Mouse (Mus musculus): ENCODE data around the gene Tefm.
"Not testable (repeated sequence)": the region's sequence is repeated elsewhere in the genome, so short reads cannot be mapped to it uniquely, and the experiment has no call there.

The Tefm gene

DNA sequence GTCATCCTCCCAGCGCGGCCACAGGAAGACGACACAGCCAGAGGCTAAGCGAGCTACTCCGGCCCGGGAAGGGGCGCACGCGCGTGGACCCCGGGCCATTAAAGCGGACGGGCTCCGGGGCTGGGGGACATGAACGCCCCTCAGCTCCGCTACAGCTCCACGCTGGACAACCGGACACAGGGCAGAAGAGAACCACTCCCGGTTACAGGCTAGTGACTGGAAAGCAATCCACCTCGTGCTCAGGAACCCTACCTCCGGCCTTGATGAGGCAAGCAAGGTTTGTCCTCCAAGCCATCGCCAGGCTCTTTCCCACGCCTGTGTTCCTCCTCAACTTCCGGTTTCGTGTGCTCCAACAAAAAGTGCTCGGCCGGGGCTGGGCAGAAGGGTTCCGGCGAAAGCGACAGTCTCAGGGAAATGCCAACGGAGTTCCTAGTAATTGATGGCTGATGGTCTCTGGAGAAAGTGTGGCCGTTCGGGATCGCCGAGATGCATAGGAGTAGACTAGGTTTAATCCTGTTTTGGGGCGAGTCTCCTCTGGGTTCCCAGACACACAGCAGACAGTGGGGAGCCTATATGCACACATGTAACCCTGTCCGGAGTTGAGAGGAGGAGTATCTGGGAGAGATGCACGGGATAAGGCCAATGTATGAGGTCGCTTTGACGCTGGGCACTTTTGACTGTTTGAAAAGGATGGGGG is at the start of gene Tefm:
Gene Tefm (minus strand): TSS at position 351 of the 697 bp plus-strand sequence.
- DNase-seq (ENCODE audit: low read depth in 1 of 2, low spot score in 2 of 2) = peak; percentile 75

DNA sequence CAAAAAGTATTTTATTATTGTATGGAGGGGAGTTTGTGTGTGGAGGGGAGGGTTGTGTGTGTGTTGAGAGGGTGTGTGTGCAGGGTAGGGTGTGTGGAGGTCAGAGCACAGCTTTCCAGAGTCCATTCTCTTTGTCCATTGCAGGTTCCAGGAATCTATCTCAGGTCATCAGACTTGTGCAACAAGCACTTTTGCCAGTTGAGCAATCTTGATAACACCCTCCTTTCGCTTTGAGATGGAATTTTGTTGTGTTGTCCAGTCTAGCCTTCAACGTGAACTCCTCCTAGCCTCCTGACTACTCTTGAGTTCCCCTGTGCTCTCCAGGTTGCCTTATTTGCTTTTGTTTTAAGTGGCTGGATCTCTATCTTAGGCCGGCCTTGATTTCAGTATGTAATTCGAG is 48.3 kb upstream of the Tefm start:
- no peak for DNase-seq (ENCODE audit: low read depth in 1 of 2, low spot score in 2 of 2)

DNA sequence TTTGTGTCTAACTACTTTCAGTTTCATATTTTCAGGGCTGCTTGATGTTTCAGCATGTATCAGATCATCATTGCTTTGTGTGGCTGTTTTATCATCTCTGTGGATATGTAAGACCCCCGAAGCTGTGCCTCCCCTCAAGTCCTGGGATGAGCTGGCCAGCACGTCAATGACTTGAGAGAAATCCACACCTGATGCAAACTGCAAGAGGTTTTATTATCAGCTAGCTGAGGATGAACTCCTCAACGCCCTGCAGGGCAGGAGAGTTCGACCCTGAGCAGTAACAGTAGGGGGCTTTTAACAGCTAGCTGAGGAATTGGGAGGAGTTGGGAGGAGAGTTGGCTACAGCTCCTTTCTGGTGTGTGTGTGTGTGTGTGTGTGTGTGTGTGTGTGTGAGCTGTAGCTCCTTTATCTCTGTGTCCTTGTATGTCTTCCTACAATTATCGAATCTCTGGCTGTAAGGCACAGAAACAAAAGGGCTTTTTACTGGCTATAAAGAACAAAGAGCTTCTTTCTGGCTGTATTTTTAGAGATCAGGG is 43.5 kb upstream of the Tefm start:
- not testable (repeated sequence) for DNase-seq (ENCODE audit: low read depth in 1 of 2, low spot score in 2 of 2)

DNA sequence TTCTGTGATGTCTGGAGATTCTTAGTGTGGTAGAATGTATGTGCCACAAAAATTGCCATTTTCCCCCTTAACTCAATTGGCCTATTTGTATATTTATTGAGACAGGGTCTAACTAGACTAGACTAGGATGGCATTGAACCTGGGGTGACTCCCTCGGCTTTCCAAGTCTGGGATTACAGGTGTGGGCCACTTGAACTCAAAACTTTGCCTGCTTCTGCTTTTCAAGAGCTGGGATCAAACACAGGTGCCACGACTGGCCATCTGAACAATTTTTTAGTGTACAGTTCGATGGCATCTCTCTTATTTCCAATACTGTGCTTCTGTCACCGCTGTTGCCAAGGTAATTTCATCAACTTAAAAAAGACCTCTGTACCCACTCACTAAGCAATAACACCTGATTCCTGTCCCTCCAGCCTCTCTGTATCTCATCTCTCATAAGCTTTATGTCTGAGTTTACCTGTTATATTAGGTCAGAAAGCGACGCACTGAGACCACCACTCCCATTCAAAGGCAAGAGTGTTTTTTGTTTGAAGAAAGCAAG is 42.6 kb upstream of the Tefm start:
- no peak for DNase-seq (ENCODE audit: low read depth in 1 of 2, low spot score in 2 of 2)

DNA sequence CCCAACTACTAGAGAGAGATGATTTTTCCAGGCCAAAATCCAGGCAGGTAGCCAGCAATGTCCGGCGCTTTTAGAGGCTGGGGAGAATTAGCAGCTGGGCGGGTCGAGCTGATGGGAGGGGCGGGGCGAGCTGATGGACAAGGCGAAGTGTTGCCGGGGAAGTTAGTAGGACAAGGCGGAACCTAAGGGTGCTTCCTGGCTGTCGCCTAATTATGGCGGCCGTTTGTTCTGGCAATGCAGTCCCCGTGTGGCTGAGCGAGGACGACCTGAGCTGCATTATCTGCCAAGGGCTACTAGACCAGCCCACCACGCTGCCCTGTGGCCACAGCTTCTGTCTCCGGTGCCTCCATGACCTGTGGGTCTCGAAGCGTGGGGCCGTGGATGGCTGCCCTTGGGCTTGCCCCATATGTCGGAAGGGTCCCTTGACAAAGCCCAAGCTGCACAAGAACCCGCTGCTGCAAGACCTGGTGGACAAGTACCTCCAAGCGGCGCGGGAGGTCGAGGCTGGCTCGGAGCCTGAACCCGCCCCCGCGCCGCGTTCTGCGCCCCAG is 41.8 kb upstream of the Tefm start, which contains the start of gene Rnf135:
Gene Rnf135 (plus strand): TSS at position 147 of the 551 bp plus-strand sequence.
- DNase-seq (ENCODE audit: low read depth in 1 of 2, low spot score in 2 of 2) = peak; percentile 65 to 78

DNA sequence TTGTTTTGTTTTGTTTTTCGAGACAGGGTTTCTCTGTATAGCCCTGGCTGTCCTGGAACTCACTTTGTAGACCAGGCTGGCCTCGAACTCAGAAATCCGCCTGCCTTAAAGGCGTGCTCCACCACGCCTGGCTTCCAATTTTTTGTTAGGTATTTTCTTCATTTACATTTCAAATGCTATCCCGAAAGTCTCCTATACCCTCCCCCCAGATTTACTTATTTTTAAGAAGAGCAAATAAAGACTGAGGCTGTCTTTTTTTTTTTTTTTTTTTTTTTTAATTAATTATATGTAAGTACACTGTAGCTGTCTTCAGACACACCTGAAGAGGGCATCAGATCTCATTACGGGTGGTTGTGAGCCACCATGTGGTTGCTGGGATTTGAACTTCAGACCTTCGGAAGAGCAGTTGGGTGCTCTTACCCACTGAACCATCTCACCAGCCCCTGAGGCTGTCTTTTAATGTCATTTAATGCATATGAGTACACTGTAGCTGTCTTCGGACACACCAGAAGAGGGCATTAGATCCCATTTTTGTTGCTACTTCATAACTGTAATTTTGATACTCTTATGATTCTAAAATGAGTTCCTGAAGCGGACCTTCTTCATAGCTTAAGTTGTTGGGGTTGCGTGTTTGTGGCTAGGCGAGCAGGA is 41.2 kb upstream of the Tefm start:
- not testable (repeated sequence) for DNase-seq (ENCODE audit: low read depth in 1 of 2, low spot score in 2 of 2)

DNA sequence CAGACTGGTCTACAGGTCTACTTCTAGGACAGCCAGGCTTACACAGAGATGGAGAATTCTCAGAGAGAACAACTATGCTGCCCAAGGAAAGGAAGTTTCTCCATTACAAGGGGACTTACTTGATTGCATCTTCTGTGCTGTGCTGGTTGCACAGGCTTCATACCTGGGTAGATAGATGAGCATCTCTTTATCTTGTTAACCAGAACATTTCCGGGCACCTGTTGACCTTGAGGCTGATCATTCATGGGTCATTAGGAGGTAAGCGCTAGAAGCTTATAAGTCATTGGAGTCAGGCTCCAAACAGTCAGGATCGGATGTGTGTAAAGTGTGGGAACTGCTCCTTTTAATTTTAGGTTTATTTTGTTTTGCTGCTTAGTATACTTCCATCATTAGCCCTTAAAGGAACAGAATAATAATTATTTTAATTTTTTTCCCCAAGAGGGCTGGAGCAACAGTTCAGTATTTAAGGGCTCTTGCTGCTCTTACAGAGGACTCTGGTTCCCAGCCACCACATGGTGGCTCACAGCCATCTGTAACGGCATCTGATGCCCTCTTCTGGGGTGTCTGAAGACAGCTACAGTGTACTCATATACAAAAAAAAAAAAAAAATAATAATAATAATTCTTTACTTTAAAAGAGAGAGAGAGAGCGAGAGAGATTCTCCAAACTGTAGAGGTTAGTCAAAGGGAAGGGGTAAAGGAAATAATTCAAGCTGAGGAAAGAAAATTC is 39.2 kb upstream of the Tefm start:
- no peak for DNase-seq (ENCODE audit: low read depth in 1 of 2, low spot score in 2 of 2)

DNA sequence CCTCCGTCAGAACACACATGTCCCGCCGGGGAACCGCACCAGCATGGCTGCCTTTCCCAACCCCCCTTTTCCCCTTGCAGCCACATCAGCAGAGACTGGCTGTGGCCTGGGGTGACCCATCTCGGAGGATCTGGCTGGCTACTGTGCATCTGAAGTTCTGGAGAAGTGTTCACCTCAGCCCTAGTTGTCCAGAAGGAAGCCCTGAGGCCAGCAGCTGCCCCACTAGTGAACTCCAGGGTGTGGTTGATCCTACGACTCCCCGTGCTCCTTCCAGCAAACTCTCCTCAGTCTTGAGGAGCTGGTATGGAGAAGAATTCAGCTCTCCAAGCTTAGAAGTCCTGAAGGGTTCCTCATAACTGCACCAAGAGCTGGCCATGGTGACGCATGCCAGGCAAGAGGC is 36.3 kb upstream of the Tefm start:
- DNase-seq (ENCODE audit: low read depth in 1 of 2, low spot score in 2 of 2) = no peak

DNA sequence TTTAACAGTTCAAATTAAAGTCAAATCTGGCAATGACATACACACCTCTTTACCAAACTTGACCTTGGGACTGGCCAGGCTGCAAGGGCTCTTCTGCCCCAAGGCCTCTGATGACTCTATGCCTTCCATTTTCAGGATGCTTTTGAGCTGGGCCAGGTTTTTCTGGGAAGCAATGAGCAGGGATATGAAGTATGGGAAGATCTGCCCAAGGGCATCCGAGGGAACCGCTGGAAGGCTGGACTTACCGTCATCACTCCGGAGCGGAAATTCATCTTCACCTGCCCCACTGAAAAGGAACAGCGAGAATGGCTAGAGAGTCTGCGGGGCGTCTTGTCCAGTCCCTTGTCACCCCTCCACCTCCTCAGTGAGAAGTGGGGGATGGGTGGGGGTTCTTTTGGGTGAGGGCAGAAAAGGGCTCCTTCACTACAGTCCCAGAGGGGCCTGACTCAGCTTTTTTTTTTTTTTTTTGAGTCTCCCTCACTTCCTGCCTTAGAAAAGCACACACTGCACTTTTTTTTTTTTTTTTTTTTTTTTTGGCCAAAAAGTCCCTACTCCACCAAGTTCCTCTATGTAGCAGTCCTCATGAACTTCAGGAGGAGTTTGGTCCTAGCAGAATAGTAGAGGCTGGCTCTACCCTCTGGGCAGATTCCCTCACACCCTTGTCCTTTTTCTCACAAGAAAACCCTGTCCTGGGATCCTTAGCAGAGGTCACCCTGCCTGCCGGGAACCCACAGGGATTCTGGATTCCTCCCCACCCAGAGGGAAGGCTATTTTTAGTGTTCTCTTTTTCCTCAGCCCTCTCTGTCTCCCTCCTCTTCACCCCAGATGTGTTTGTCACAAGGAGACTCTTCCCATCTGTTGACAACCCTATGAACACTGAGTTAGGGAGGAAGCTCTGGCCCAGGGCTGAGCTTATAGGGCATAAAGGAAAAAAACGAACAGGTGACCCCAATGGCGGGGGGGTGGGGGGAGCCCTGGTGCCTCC is 35.2 kb upstream of the Tefm start:
- DNase-seq (ENCODE audit: low read depth in 1 of 2, low spot score in 2 of 2) = peak in 1 of 2 experiments; percentile 13

DNA sequence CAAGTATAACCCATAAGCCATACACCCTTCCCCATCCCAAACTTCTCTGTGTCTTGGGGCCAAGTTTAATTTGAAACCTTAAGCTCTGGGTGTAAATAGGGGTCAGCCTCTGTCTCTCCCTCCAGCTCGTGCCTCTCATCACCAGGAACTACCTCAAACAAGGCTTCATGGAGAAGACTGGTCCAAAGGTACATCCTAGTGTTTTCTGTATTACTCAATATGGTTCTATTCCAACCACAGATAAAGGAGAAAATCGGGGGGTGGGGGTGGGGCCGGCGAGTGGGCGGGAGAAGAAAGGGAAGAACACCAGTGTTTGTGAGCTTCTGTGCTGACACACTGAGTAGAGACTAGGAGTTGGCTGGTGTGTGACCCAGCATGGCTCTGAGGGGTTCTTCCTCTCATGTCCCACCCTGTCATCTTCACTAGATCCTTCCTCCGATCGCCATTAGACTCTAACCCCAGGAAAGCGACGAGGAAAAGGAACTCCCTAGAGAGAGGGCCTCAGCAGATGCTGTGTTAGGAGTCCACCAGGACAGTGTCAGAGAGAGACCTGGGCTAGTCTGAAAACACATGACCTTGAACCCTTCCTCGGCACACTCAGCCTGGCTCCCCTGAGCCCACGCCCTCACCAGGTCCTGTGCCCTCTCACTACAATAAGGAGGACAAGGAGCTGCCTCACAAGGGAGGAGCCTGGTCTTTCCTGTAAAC is 32.1 kb upstream of the Tefm start:
- DNase-seq (ENCODE audit: low read depth in 1 of 2, low spot score in 2 of 2) = no peak

DNA sequence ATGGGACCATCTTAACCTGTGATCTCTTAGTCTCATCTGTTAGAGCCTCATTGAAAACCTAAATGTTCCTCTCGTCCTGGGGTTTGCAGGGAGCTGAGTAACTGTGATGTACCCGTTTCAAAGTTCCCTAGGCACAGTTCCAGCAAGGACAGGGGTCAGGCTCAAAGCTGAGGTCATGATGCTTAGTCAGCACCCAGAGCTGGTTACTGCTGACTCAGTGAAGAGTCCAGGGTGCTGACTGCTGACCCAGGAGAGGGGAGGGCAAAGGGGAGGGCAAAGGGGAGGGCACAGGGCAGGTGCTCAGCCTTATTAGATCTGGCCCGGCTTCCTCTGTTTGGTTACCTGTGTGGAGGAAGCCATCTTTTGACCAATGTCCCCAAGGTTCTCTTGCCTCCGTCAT is 29.9 kb upstream of the Tefm start:
- no peak for DNase-seq (ENCODE audit: low read depth in 1 of 2, low spot score in 2 of 2)

DNA sequence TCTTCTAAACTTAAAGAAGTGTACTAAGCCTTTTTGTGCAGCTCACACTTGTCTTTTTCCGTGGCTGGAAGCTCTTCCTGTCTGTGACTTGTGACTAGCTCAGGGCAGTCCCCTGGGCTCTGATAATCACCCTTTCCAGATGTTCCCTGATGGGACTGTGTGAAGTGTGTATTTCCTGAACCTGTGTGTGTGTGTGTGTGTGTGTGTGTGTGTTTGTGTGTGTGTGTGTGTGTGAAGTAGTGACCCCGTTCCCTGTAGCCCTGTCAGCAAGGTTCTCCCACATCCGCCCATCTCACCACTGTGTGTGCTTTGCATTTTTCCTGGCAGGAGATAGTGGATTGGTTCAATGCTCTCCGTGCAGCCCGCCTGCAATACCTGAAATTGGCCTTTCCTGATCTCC is 28.4 kb upstream of the Tefm start:
- DNase-seq (ENCODE audit: low read depth in 1 of 2, low spot score in 2 of 2) = no peak

DNA sequence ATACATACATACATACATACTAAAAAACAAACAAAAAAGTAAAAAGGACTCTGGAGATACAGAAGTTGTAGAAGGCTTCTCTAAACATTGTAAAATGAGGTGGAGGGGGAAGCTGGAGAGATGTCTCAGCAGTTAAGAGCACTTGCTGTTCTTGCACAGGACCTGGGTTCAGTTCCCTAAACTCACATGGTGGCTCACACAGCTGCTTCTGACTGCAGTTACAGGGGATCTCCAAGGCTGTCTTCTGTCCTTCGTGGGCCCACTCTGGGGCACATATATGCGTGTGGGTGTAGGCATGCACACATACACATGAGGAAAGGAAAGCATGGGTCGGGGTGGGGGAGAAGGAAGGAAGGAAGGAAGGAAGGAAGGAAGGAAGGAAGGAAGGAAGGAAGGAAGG is 27.7 kb upstream of the Tefm start:
- DNase-seq (ENCODE audit: low read depth in 1 of 2, low spot score in 2 of 2) = peak in 1 of 2 experiments; percentile 37

DNA sequence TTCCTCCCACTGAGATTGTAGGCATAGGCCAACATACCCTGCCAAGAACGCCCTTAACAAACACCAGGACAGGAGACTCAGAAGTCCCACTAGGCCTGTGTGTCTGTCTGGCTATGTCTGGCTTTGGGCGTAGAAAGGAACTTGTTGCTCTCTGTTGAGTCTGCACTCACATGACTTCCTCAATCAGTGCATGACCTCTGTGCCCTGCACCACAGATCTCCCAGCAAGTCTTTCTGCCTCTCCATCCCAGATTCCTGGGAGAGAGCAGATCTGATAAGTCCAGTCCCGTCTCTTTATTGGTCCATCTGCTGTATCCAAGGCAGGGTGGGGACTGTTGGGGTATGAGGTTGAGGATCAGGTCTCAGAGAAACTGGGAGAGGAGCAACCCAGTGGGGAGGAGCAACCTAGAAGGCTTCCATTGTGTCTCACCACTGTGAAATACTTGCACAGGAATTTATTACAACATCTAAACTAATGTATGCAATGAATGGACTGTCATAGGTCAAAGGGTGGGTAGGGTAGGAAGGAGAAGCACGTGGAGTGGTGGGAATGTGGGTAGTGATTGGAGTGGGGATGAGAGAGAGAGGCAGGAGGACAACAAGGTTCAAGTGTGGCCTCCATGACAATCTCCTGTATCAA is 26.8 kb upstream of the Tefm start:
- DNase-seq (ENCODE audit: low read depth in 1 of 2, low spot score in 2 of 2) = peak; percentile 48 to 74

DNA sequence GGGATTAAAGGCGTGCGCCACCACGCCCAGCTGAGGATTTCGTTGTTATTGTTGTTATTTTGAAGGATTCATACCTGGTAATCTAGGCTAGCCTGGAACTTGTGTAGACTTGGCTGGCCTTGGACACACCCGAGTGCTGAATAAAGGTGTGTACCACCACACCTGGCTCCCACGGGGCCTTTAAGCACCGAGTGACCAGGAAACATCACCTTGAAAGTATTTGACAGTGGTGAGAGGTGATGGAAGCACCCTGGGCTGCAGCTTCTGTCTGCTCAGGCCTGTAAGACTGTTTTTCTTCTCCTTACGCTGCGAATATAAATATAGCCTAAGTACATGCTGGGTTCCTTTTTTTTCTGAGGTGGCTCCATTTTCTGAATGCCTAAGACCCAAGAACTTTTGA is 26.1 kb upstream of the Tefm start:
- no peak for DNase-seq (ENCODE audit: low read depth in 1 of 2, low spot score in 2 of 2)

DNA sequence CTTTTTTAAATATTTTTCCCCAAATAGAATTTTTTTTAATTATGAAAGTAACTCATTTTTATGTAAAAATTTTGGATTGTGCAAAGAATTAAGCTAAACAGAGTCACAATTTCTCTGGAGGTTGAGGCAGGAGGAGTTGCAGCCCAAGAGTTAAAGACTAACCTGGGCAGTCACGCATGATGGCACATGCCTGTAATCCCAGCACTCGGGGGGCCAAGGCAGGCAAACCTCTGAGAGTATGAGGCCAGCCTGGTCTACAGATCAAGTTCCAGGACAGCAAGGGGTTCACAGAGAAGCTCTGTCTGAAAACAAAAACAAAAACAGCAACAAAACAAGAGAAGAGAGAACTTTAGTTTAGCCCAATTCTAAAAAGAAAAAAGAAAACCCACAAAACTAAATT is 22.2 kb upstream of the Tefm start:
- no peak for DNase-seq (ENCODE audit: low read depth in 1 of 2, low spot score in 2 of 2)

DNA sequence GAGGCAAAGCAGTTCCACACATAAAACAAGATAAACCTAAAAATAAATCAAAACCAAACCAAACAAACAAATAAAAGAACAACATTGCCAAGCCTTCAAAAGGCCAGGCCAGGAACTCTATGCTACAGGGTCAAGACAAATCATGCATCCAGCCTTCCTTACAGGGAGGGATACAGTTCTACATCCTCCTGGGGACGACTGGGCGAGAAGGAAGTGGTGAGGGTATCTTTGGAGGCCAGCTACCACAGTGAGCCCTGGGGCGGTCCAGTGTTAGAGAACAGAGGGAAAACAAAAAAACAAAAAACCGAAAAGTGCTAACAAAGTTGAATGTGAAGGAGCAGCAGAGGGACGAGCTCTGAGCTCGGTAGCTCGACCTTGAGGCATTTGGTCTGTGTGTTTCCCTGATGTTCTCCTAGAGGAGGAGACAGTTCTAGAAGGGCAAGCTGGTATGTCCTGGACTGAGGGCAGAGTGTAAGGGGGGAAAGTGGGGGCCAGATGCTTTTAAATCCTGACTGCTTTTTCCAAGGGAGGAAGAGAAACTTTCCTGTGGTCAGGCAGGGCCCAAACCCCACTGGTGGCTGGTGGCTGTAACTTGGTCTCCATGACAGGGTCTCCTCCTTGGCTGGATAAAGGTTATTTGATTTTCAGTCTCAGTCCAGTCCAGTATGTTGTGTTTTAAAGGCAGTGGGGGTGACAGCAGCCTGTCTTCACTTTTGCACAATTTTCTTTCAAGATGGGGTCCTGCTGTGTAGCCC is 21.6 kb upstream of the Tefm start:
- no peak for DNase-seq (ENCODE audit: low read depth in 1 of 2, low spot score in 2 of 2)

DNA sequence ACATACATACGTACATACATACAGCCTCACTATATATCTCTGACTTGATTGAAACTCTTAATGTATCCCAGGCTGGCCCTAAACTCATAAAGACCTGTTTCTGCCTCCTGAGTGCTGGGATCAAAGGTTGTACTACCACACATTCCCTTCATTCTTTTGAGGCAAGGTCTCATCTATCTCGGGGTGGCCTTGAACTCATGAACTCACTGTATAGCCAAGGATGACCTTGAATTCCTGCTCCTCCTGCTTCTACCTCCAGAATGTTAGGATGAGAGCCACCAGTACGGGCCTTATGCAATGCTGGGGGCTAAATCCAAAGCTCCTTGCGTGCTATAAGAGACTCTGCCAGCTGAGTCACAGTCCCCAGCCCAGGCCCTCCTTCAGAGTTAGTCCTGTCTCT is 19.1 kb upstream of the Tefm start:
- DNase-seq (ENCODE audit: low read depth in 1 of 2, low spot score in 2 of 2) = no peak
